Mouse (Mus musculus) left cerebral cortex, adult 11 months (tissue): ENCODE measurements at regions not wholly inside any gene's neighbourhood (a gene's known extent, or its start where the extent isn't known, plus 50 kb on each side); places are given as distances from the start of the nearest gene placed in this dataset.

Experiments used
- DNase-seq: peaks from one replicate; pipeline ENCODE4 v3.0.0; 2022; ENCODE audit warnings: low spot score

DNA sequence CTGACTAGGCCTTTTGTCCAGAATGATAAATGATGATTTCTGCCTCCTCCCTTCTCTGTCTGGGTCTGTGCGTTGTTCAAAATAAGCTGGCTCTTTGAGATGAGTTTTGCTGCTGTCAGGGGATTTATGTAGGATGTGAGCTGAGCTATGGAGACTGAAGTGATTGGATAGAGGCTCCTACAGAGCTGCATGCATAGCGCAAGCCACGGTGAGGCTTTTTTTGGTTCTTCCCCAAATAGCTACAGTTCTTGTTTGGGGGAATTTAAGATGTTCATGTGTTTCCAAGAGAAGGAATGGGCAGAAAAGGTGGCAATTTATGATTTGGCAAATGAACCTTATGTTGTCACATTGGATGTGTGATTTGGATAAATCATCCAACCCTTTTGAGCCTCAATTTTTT lies 170.8 kb upstream of the H2al1n start:
- peak; percentile 4 for DNase-seq

DNA sequence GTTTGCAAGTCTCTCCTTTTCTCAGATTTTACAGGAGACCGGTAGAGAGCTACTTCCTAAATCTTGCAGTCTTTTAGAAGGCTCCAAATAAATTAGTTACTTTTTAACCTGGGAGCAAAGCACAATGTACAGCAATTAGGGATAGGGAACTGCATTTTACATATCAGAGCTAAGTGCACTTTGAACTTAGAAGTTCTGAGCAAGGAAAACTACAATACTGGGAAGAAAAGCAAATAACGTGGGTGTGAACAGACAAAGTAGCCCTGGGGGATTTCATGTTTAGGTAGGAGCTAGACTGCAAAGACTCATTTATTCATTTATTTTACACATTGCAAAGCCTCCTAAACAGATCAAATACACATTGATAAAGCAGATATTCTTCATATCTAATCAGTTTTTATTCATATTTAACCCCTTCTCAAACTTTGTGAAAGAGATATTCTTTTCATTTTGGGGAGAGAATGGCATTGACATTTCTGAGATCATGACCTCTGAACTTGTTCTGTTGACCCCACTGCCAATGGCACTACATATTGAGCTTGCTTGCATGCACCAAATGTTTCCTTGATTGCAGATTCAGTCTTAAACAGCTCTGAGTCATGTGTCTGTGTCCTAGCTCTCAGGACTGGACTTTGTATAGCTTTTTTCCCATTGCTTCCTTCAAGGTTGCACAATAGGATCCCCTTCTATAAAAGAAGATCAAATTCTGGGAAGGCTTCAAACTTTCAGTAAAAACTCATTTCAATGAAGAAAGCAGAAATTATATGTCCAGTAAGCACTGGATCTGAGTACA lies 146.8 kb upstream of the Cask start:
- DNase-seq, result no peak

DNA sequence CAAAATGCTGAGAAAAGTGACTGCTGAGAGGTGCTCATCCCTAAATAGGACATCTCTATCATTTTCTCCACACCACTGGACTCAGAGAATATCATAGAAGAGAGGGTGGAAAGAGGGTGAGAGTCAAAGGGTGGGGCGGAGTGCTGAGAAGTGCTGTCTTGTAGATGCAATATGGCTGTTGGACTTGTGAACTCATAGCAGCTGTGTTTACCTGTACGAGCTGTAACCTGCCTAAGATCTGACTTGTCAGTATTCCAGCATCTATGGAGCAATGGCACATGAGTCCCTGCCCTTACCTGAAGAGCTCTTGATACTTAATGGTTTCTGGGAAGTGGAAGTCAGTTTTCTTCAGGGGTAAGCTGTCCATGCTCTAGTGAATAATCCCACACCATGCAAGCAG lies 127.8 kb upstream of the Cask start:
- no peak for DNase-seq
